Mouse (Mus musculus) neural tube, embryonic 13.5 days (tissue): Measurements from ENCODE around the gene Apol7b. TPM values are rescaled to one million over a fixed set of nuclear protein-coding genes. Genes with fewer than 3 reads are reported as not detected.

Experiments
- ATAC-seq: fragments of 200-750 bp; cut with Nextera tagmentation; 2 replicates; pipeline ENCODE4 v1.8.0; 2017; ENCODE audit warnings: low read depth, mild to moderate bottlenecking, moderate TSS enrichment, moderate library complexity
- H3K27ac ChIP-seq: fragments of 300-500 bp; sonication (generic); replicated peaks from 2 replicates; pipeline ENCODE4 v1.5.1; 2015; ENCODE audit warnings: moderate library complexity, mild to moderate bottlenecking, inconsistent platforms
- H3K27me3 ChIP-seq: fragments of 300-500 bp; sonication (generic); 2 replicates; pipeline ENCODE4 v1.6.1; 2015; ENCODE audit warnings: mild to moderate bottlenecking, inconsistent platforms
- H3K36me3 ChIP-seq: fragments of 300-500 bp; sonication (generic); 2 replicates; pipeline ENCODE4 v1.6.1; 2015; ENCODE audit warnings: mild to moderate bottlenecking, inconsistent platforms
- H3K4me1 ChIP-seq: fragments of 300-500 bp; sonication (generic); replicated peaks from 2 replicates; pipeline ENCODE4 v1.6.1; 2015; ENCODE audit warnings: inconsistent platforms
- H3K4me2 ChIP-seq: fragments of 300-500 bp; sonication (generic); 2 replicates; pipeline ENCODE4 v1.6.1; 2015; ENCODE audit warnings: inconsistent platforms, mild to moderate bottlenecking, moderate library complexity
- H3K4me3 ChIP-seq: fragments of 300-500 bp; sonication (generic); 2 replicates; pipeline ENCODE4 v1.5.1; 2015; ENCODE audit warnings: mild to moderate bottlenecking, inconsistent platforms
- H3K9ac ChIP-seq: fragments of 300-500 bp; sonication (generic); 2 replicates; pipeline ENCODE4 v1.6.1; 2015; ENCODE audit warnings: moderate library complexity, mild to moderate bottlenecking, inconsistent platforms
- H3K9me3 ChIP-seq: fragments of 300-500 bp; sonication (generic); 2 replicates; pipeline ENCODE4 v1.6.1; 2016; ENCODE audit warnings: inconsistent platforms
- WGBS: fragments of 180-500 bp; shearing (Covaris S2); methylation state at CpG from one replicate; pipeline ENCODE4 v1.1.7; 2015; 5-methylcytosine and 5-hydroxymethylcytosine counted together
- polyA plus RNA-seq: library from polyadenylated mRNA; unstranded; fragments of >200 nt; fragmentation: Nextera tagmentation; extraction: Ambion mirVana; gene quantifications from 2 replicates; pipeline ENCODE4 v1.2.1, GENCODE M21; 2015

Apol7b gene
- polyA plus RNA-seq, 1 experiment from 2014 or later = not detected

DNA sequence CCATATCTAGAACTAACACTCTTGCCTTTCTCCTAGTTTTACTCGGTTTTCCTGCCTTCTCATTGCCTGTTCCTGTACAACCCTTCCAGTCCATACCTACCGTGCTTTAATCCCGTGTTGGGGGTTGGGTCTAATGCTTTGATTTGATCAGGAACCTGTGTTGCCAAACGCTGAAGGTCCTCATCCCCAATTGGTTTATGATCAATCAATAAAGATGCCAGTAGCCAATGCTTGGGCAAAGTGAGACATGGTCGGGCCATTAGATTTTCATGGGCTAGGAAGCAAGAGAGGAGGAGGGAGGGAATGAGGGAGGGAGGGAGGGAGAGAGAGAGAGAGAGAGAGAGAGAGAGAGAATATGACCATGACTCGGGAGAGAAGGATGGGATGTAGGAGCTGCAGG is 65.8 kb downstream of the Apol7b start:
- Histone ChIP-seq H3K27me3 (no peaks in the 10 kb centered on the region), H3K4me1 (no peaks in the 10 kb centered on the region), H3K9ac (no peak overlapping the region), H3K27ac (no peak overlapping the region), H3K4me3 (no peak overlapping the region), H3K4me2 (no peak overlapping the region), H3K36me3 (no peaks in the 10 kb centered on the region), H3K9me3 (no peaks in the 10 kb centered on the region)
- ATAC-seq = no peak
- WGBS = 78% methylated on average over 6 of the region's 6 CpGs

GRCm38 (mm10) chr15:77379921-77380320 is 67.4 kb downstream of the Apol7b start:
- Histone ChIP-seq H3K4me3 (no peak overlapping the region), H3K27ac (no peak overlapping the region), H3K9ac (no peak overlapping the region), H3K36me3 (no peaks in the 10 kb centered on the region), H3K27me3 (no peaks in the 10 kb centered on the region), H3K9me3 (no peaks in the 10 kb centered on the region), H3K4me2 (no peak overlapping the region), H3K4me1 (no peaks in the 10 kb centered on the region)
- 56% methylated on average over 4 of the region's 4 CpGs for WGBS
- ATAC-seq = no peak

GRCm38 (mm10) chr15:77377419-77377818 is 69.9 kb downstream of the Apol7b start:
- no peak overlapping the region for H3K9ac ChIP-seq
- H3K36me3 ChIP-seq = no peaks in the 10 kb centered on the region
- WGBS = 92% methylated on average over 4 of the region's 4 CpGs
- H3K4me3 ChIP-seq = no peak overlapping the region
- no peaks in the 10 kb centered on the region for H3K9me3 ChIP-seq
- H3K27me3 ChIP-seq = no peaks in the 10 kb centered on the region
- no peak for ATAC-seq
- H3K4me2 ChIP-seq = no peak overlapping the region
- H3K27ac ChIP-seq = no peak overlapping the region
- H3K4me1 ChIP-seq = no peaks in the 10 kb centered on the region

- Histone ChIP-seq H3K36me3 (no peaks in the 10 kb centered on the region), H3K9ac (no peak overlapping the region), H3K4me2 (no peak overlapping the region), H3K9me3 (no peaks in the 10 kb centered on the region), H3K4me1 (no peaks in the 10 kb centered on the region), H3K27me3 (no peaks in the 10 kb centered on the region), H3K27ac (no peak overlapping the region), H3K4me3 (no peak overlapping the region)
- ATAC-seq = no peak
- 83% methylated on average over 7 of the region's 7 CpGs for WGBS
Measured at GRCm38 (mm10) chr15:77376920-77377319, 70.4 kb downstream of the Apol7b start.

Other genes with a start within 250 kb of the Apol7b start
- gene Rbfox2, start 140.5 kb downstream of the Apol7b start, polyA plus RNA-seq = 136 and 156 TPM in 2 replicates
- gene Apol7a, start 48.4 kb downstream of the Apol7b start, polyA plus RNA-seq = 0.29 TPM in 1 of 2 replicates, not detected in the other
- 0.41 and 0.43 TPM in 2 replicates for gene Apol9a, start 36.4 kb downstream of the Apol7b start, polyA plus RNA-seq
- gene Apol10a, start 29.6 kb upstream of the Apol7b start, polyA plus RNA-seq = not detected in 2 replicates
- not detected in 2 replicates for gene Apol11a, start 60.8 kb upstream of the Apol7b start, polyA plus RNA-seq
- gene Apol7c, start 85.8 kb upstream of the Apol7b start, polyA plus RNA-seq = not detected in 2 replicates
- gene 1700025B11Rik, start 114.4 kb upstream of the Apol7b start, polyA plus RNA-seq = not detected in 2 replicates
- not detected in 2 replicates for gene Apol10b, start 148.6 kb upstream of the Apol7b start, polyA plus RNA-seq
- gene Gm36245, start 151.8 kb upstream of the Apol7b start, polyA plus RNA-seq = not detected in 2 replicates
- 0.08 TPM in 1 of 2 replicates, not detected in the other for gene Apol11b, start 195.8 kb upstream of the Apol7b start, polyA plus RNA-seq